Mouse (Mus musculus): ENCODE measurements around the gene Prm3.
"Not testable (repeated sequence)": the region's sequence is repeated elsewhere in the genome, so short reads cannot be mapped to it uniquely, and the experiment has no call there.

Prm3 gene

DNA sequence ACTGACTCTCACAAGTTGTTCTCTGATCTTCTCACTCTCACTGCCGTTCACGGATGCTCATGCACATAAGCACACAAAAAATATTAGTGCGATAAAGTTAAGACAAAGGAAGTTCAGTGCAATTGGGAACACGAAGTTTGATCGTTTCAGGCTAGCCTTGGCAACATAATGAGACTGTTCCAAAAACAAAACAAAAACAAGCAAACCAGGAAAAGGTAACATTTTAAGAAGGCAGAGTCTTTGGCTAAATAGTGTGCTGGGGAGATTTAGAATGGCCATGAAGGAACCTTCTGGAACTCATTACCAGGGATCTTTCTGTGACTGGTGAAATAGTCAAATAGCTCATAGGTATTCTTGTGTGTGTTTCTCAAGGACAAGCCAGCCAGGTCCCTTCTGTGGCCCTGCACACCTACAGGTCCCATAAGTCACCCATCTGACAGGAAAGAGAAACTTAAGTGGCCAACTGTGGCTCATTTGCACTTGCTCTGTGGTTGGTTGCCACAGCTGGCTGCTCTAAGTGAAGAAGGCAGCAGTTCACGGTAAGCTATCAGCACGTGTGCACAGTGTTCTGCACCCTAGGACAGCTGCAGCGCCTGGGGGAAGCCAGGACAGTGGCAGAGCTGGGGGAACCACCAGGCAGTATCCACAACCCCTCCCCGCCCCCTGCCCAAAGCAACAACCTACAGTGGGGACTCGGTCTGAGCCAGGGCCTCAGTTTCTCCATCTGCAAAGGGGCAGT, 15.2 kb upstream of the Prm3 start, which contains the start of gene Prm1:
Gene Prm1 (minus strand): TSS at position 51 of the 739 bp plus-strand sequence.
- in situ Hi-C loops (cut with MboI; ENCODE audit: unreplicated experiment in 2 of 2): no loop called here

GRCm38 (mm10) chr16:10802420-10802819, 11.7 kb upstream of the Prm3 start:
- in situ Hi-C loops (cut with MboI; ENCODE audit: unreplicated experiment in 2 of 2): not testable (repeated sequence)

- in situ Hi-C loops (cut with MboI; ENCODE audit: unreplicated experiment in 2 of 2): no loop called here
Measured at GRCm38 (mm10) chr16:10796034-10796433, 5.3 kb upstream of the Prm3 start, which contains the start of gene Prm2. Gene Prm2 (minus strand): TSS chr16:10796134.

DNA sequence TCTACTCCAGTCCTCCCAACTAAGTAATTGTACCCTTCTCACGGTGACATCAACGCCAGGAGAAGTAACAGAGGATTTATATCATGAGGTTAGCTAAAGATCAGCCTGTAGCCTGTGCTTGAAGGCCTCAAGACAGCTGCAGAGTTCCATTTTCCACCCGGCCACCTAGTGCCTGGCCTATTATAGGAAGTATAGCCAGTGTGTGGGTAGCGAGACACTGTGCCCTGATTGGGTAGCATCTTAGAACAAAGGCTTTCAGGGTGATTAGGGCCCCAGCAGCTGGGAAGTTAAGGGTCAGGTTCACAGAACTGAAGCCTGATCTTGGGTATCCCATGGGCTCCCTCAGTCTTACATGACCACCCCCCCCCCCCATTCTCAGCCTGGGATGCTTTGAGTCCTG, 1.8 kb downstream of the Prm3 start:
- in situ Hi-C loops (cut with MboI; ENCODE audit: unreplicated experiment in 2 of 2): loop anchor here in 1 of 2 experiments (5.0 kb wide), 3 partner anchors 58 to 212 kb away; no protein-coding TSS in a partner anchor

GRCm38 (mm10) chr16:10788271-10788670, 2.4 kb downstream of the Prm3 start, which contains the start of gene Tnp2:
Gene Tnp2 (minus strand): TSS chr16:10788660.
- in situ Hi-C loops (cut with MboI; ENCODE audit: unreplicated experiment in 2 of 2): loop anchor here in 1 of 2 experiments (5.0 kb wide), 3 partner anchors 59 to 211 kb away; no protein-coding TSS in a partner anchor

DNA sequence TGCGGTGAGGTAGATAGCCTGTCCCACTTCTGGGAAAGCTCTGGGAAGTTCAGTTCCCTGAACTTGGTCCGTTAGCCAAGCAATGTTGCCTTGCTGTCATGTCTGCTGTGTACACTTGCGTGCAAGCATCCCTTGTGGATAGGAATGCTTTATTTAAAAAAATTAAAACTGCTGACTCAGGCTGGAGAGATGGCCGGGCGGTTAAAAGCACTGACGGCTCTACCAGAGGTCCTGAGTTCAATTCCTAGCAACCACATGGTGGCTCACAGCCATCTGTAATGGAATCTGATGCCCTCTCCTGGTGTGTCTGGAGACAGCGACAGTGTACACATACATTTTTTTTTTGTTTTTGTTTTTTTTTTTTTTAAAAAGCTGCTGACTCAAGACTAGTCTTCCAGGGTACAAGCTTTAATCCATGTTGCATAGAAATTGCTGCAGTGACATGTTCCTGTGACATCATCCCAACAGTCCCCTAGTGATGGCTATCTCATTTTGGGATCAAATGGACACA, 3.1 kb downstream of the Prm3 start:
- in situ Hi-C loops (cut with MboI; ENCODE audit: unreplicated experiment in 2 of 2): loop anchor here in 1 of 2 experiments (5.0 kb wide), 3 partner anchors 60 to 210 kb away; no protein-coding TSS in a partner anchor

GRCm38 (mm10) chr16:10786782-10787547, 3.7 kb downstream of the Prm3 start:
- in situ Hi-C loops (cut with MboI; ENCODE audit: unreplicated experiment in 2 of 2): loop anchor here in 1 of 2 experiments (5.0 kb wide), 3 partner anchors 60 to 210 kb away; no protein-coding TSS in a partner anchor

DNA sequence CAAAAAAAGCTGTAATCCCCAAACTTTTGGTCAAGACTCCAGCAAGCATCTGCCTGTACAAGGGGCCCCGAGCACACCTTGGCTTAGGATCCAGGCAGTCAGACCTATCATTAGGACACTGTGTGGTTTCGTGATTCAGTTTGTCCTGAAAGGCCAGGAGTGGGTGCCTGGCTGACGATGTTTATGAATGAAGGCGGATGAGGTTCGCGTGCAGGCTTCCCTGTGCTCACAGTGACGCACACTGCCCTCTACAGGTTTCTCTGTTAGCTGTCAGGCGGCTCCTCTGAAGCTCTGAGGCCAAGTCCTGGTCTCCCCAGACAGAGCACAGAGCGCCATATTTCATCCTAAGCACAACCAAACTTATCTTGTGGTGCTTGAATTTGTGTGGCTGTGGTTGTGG, 4.4 kb downstream of the Prm3 start:
- in situ Hi-C loops (cut with MboI; ENCODE audit: unreplicated experiment in 2 of 2): loop anchor here in 1 of 2 experiments (5.0 kb wide), 3 partner anchors 61 to 209 kb away; no protein-coding TSS in a partner anchor

GRCm38 (mm10) chr16:10785371-10786231, 5.1 kb downstream of the Prm3 start, which contains the start of gene Socs1:
Gene Socs1 (minus strand): TSS chr16:10785536.
- in situ Hi-C loops (cut with MboI; ENCODE audit: unreplicated experiment in 2 of 2): loop anchor here in 1 of 2 experiments (5.0 kb wide), 3 partner anchors 62 to 208 kb away; no protein-coding TSS in a partner anchor

- in situ Hi-C loops (cut with MboI; ENCODE audit: unreplicated experiment in 2 of 2): loop anchor here in 1 of 2 experiments (5.0 kb wide), 3 partner anchors 62 to 208 kb away; no protein-coding TSS in a partner anchor
Measured at GRCm38 (mm10) chr16:10784793-10785370, 5.8 kb downstream of the Prm3 start.

DNA sequence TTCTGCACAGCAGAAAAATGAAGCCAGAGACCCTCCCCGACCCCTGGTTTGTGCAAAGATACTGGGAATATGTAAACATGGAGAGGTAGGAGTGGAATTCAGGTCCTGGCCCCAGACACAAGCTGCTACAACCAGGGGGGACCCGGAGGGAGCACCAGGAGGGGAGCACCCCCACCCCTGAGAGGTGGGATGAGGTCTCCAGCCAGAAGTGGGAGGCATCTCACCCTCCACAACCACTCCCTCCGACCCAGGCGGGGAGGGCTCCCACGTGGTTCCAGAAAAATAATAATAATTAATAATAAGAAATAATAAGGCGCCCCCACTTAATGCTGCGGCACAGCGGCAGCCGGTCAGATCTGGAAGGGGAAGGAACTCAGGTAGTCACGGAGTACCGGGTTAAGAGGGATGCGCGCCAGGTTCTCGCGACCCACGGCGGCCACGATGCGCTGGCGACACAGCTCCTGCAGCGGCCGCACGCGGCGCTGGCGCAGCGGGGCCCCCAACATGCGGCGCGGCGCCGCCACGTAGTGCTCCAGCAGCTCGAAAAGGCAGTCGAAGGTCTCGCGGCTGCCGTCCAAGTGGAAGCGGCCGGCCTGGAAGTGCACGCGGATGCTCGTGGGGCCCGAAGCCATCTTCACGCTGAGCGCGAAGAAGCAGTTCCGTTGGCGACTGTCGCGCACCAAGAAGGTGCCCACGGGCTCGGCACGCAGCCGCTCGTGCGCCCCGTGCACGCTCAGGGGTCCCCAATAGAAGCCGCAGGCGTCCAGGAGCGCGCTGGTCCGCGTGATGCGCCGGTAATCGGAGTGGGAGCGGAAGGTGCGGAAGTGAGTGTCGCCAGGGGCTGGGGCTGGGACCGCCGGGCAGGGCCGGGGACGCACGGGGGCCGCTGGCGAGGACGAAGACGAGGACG, 6.6 kb downstream of the Prm3 start:
- in situ Hi-C loops (cut with MboI; ENCODE audit: unreplicated experiment in 2 of 2): no loop called here

DNA sequence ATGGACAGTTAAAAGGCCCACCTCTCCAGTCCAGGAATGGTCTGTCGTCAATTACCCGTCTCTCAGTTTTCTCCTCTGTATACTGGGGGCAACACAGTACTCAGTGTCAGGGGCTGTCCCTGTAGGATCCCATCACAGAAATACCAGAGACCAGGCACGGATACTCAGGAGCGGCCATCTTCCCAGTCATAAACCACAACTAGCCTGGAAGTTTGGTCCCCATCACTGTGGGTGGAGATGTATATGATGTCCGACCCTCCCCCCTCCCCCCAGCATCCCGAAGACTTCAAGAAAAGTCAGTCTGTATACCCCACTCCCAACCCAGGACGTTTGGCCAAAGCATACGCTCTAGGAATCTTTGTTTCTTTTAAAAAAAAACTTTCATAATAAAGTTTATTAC, 7.3 kb downstream of the Prm3 start:
- in situ Hi-C loops (cut with MboI; ENCODE audit: unreplicated experiment in 2 of 2): no loop called here

DNA sequence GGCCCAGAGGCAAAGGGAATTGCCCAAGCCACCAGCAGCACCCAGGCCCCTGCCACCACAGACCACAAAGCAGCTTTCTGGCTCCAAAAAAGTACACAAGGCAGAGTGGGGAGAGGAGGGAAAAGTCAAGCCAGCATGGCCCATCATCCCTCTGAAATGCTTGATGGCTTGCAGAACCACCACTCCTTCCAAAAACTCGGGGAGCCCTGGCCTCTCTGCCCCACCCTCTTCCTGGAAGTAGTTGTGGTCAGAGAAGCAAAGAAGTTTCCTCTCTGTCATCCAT, 7.6 kb downstream of the Prm3 start:
- in situ Hi-C loops (cut with MboI; ENCODE audit: unreplicated experiment in 2 of 2): no loop called here

GRCm38 (mm10) chr16:10782377-10783151, 8.2 kb downstream of the Prm3 start:
- in situ Hi-C loops (cut with MboI; ENCODE audit: unreplicated experiment in 2 of 2): no loop called here

- in situ Hi-C loops (cut with MboI; ENCODE audit: unreplicated experiment in 2 of 2): no loop called here
Measured at GRCm38 (mm10) chr16:10781862-10782371, 8.8 kb downstream of the Prm3 start.

DNA sequence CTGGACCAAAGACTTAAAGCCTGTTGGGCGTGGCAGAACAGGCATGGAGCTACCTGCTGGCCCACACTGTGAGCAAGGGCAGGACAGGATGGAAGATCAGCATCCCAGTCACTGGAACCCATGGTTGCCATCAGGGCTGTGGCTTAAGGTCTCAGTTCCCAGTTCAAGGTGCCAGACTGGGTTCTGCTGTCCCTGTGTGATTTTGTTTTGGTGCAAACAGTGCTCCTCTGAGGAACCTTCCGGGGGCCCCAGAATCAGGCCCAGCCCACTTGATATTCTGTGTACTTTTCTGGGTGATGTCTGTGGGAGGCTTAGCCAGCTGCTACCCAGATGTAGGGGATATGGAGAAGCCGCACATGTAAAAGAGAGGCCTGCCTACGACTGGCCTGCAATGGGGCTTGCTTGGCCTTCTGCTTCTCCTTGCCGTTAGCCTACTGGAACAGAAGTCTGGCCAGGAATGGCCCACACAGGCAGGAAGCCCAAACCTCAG, 10.0 kb downstream of the Prm3 start:
- in situ Hi-C loops (cut with MboI; ENCODE audit: unreplicated experiment in 2 of 2): no loop called here

- in situ Hi-C loops (cut with MboI; ENCODE audit: unreplicated experiment in 2 of 2): loop anchor here in 1 of 2 experiments (10.0 kb wide), 1 partner anchor 133 kb away; no protein-coding TSS in a partner anchor
Measured at GRCm38 (mm10) chr16:10777579-10778160, 13.0 kb downstream of the Prm3 start.

Data from v-Abl transformed pro-B cells (cell line).